Mouse (Mus musculus) adrenal gland, postnatal 14 days (tissue): Measurements from ENCODE around the gene Wnt1. TPM values are rescaled to one million over a fixed set of nuclear protein-coding genes. Genes with fewer than 3 reads are reported as not detected.
"Not testable (repeated sequence)": the region's sequence is repeated elsewhere in the genome, so short reads cannot be mapped to it uniquely, and the experiment has no call there.

Experiments used
- DNase-seq: peaks from one replicate; pipeline ENCODE4 v3.0.0; 2021; ENCODE audit warnings: mixed read lengths
- long read RNA-seq, 2 experiments: library from polyadenylated mRNA; stranded (forward); transcript quantifications; one replicate each; pipeline ENCODE4 v2.0.0; 2021
- total RNA-seq: library from RNA; stranded (reverse); gene quantifications from 2 replicates; pipeline ENCODE4 v1.2.3, GENCODE M21; 2021

The Wnt1 gene
- not detected in 2 replicates for total RNA-seq
- long read RNA-seq, experiment 1, result 0 reads
- long read RNA-seq, experiment 2, result 0 reads

GRCm38 (mm10) chr15:98789661-98790535 is at the start of gene Wnt1:
TSS of gene Wnt1 (plus strand) at chr15:98789857.
- DNase-seq, result peak; percentile 70

- DNase-seq, result no peak
These were observed 49.4 kb upstream of the Wnt1 start for GRCm38 (mm10) chr15:98740219-98740618.

- no peak for DNase-seq
These were observed 46.8 kb upstream of the Wnt1 start for GRCm38 (mm10) chr15:98742766-98743428.

- DNase-seq, result not testable (repeated sequence)
These were observed 45.8 kb upstream of the Wnt1 start for GRCm38 (mm10) chr15:98743863-98744262.

GRCm38 (mm10) chr15:98746344-98746965 is 43.2 kb upstream of the Wnt1 start:
- no peak for DNase-seq

- DNase-seq, result no peak
These were observed 42.4 kb upstream of the Wnt1 start for GRCm38 (mm10) chr15:98747296-98747695.

- no peak for DNase-seq
These were observed 40.6 kb upstream of the Wnt1 start for GRCm38 (mm10) chr15:98749093-98749492.

GRCm38 (mm10) chr15:98753021-98753423 is 36.6 kb upstream of the Wnt1 start:
- peak; percentile 22 for DNase-seq

GRCm38 (mm10) chr15:98754125-98754524 is 35.5 kb upstream of the Wnt1 start:
- no peak for DNase-seq

- DNase-seq, result peak; percentile 92
These were observed 27.4 kb upstream of the Wnt1 start for GRCm38 (mm10) chr15:98762201-98762621.

GRCm38 (mm10) chr15:98762670-98763529 is 26.8 kb upstream of the Wnt1 start, which contains the start of gene Arf3:
TSS of gene Arf3 (minus strand) at chr15:98763214.
- peak; percentile 98 for DNase-seq

GRCm38 (mm10) chr15:98765929-98766328 is 23.7 kb upstream of the Wnt1 start:
- peak; percentile 52 for DNase-seq

- DNase-seq, result no peak
These were observed 21.4 kb upstream of the Wnt1 start for GRCm38 (mm10) chr15:98768259-98768658.

- DNase-seq, result no peak
These were observed 17.7 kb upstream of the Wnt1 start for GRCm38 (mm10) chr15:98771813-98772425.

GRCm38 (mm10) chr15:98772511-98773211 is 17.0 kb upstream of the Wnt1 start:
- peak; percentile 47 for DNase-seq

- DNase-seq, result no peak
These were observed 15.6 kb upstream of the Wnt1 start for GRCm38 (mm10) chr15:98774096-98774495.

GRCm38 (mm10) chr15:98775533-98775932 is 14.1 kb upstream of the Wnt1 start:
- DNase-seq, result no peak

- peak; percentile 50 for DNase-seq
These were observed 13.2 kb upstream of the Wnt1 start for GRCm38 (mm10) chr15:98776280-98777004.

- no peak for DNase-seq
These were observed 12.5 kb upstream of the Wnt1 start for GRCm38 (mm10) chr15:98777005-98777616.
